Mouse (Mus musculus): ENCODE results near the gene Olfr1338.
"Not testable (repeated sequence)": the region's sequence is repeated elsewhere in the genome, so short reads cannot be mapped to it uniquely, and the experiment has no call there.

Gene Olfr1338

GRCm38 (mm10) chr4:118758637-118759036 is at the start of gene Olfr1338:
TSS of gene Olfr1338 (minus strand) at chr4:118758737.
- no peak for DNase-seq (ENCODE audit: low read depth, low spot score)

GRCm38 (mm10) chr4:118792796-118793195 is 34.3 kb upstream of the Olfr1338 start:
- not testable (repeated sequence) for DNase-seq (ENCODE audit: low read depth, low spot score)

GRCm38 (mm10) chr4:118782486-118782885 is 23.9 kb upstream of the Olfr1338 start, which contains the start of gene Olfr1337:
TSS of gene Olfr1337 (minus strand) at chr4:118782586.
- DNase-seq (ENCODE audit: low read depth, low spot score): no peak

- no peak for DNase-seq (ENCODE audit: low read depth, low spot score)
Measured at GRCm38 (mm10) chr4:118741881-118742280, 16.7 kb downstream of the Olfr1338 start.

- no peak for DNase-seq (ENCODE audit: low read depth, low spot score)
Measured at GRCm38 (mm10) chr4:118740988-118741698, 17.4 kb downstream of the Olfr1338 start.

GRCm38 (mm10) chr4:118739574-118739973 is 19.0 kb downstream of the Olfr1338 start:
- no peak for DNase-seq (ENCODE audit: low read depth, low spot score)

GRCm38 (mm10) chr4:118731875-118732274 is 26.7 kb downstream of the Olfr1338 start, which contains the start of gene Olfr1339:
TSS of gene Olfr1339 (plus strand) at chr4:118732175.
- DNase-seq (ENCODE audit: low read depth, low spot score): no peak

- DNase-seq (ENCODE audit: low read depth, low spot score): no peak
Measured at GRCm38 (mm10) chr4:118721742-118722483, 36.6 kb downstream of the Olfr1338 start.

GRCm38 (mm10) chr4:118719838-118720237 is 38.7 kb downstream of the Olfr1338 start, which contains the start of gene Olfr1340:
TSS of gene Olfr1340 (plus strand) at chr4:118720138.
- DNase-seq (ENCODE audit: low read depth, low spot score): no peak

GRCm38 (mm10) chr4:118711656-118712055 is 46.9 kb downstream of the Olfr1338 start:
- DNase-seq (ENCODE audit: low read depth, low spot score): no peak

GRCm38 (mm10) chr4:118708086-118708485 is 50.5 kb downstream of the Olfr1338 start:
- DNase-seq (ENCODE audit: low read depth, low spot score): no peak

- no peak for DNase-seq (ENCODE audit: low read depth, low spot score)
Measured at GRCm38 (mm10) chr4:118703223-118703622, 55.3 kb downstream of the Olfr1338 start, which contains the start of gene Olfr1341. TSS of gene Olfr1341 (plus strand) at chr4:118703523.

All from retina, postnatal 7 days (tissue).